Mouse (Mus musculus): ENCODE results near the gene Srarp. TPM values are rescaled to one million over a fixed set of nuclear protein-coding genes. Genes with fewer than 3 reads are reported as not detected.

Gene Srarp
- polyA plus RNA-seq, 1 experiment: not detected

- Histone ChIP-seq H3K4me1 (ENCODE audit: control insufficient read depth, insufficient read depth, low read length) (no peaks in the 10 kb centered on the region), H3K27ac (ENCODE audit: control insufficient read depth, insufficient read depth, low read depth, low read length, poor library complexity) (no peak overlapping the region), H3K4me3 (replicated peaks; ENCODE audit: control insufficient read depth, low read depth, low read length) (no peak overlapping the region)
- WGBS: 66% methylated on average over 5 of the region's 5 CpGs
- TF ChIP-seq POLR2A (IDR thresholded peaks at IDR 0.05; ENCODE audit: borderline replicate concordance, control insufficient read depth, low read depth, low read length) (no peak), CTCF (IDR thresholded peaks at IDR 0.05; ENCODE audit: control insufficient read depth, insufficient read depth, low read length) (no peak)
Observed at GRCm38 (mm10) chr4:141387933-141388332, 48.0 kb downstream of the Srarp start.

- no peak overlapping the region for H3K27ac ChIP-seq (ENCODE audit: control insufficient read depth, insufficient read depth, low read depth, low read length, poor library complexity)
- H3K4me3 ChIP-seq (replicated peaks; ENCODE audit: control insufficient read depth, low read depth, low read length): no peak overlapping the region
- TF ChIP-seq CTCF (IDR thresholded peaks at IDR 0.05; ENCODE audit: control insufficient read depth, insufficient read depth, low read length) (peak; percentile 81), POLR2A (IDR thresholded peaks at IDR 0.05; ENCODE audit: borderline replicate concordance, control insufficient read depth, low read depth, low read length) (no peak)
- H3K4me1 ChIP-seq (ENCODE audit: control insufficient read depth, insufficient read depth, low read length): no peaks in the 10 kb centered on the region
- WGBS: 18% methylated on average over 5 of the region's 5 CpGs
Observed at GRCm38 (mm10) chr4:141387093-141387784, 48.7 kb downstream of the Srarp start.

- Histone ChIP-seq H3K27ac (ENCODE audit: control insufficient read depth, insufficient read depth, low read depth, low read length, poor library complexity) (no peak overlapping the region), H3K4me3 (replicated peaks; ENCODE audit: control insufficient read depth, low read depth, low read length) (no peak overlapping the region), H3K4me1 (ENCODE audit: control insufficient read depth, insufficient read depth, low read length) (no peaks in the 10 kb centered on the region)
- 72% methylated on average over 7 of the region's 7 CpGs for WGBS
- TF ChIP-seq POLR2A (IDR thresholded peaks at IDR 0.05; ENCODE audit: borderline replicate concordance, control insufficient read depth, low read depth, low read length) (no peak), CTCF (IDR thresholded peaks at IDR 0.05; ENCODE audit: control insufficient read depth, insufficient read depth, low read length) (no peak)
Observed at GRCm38 (mm10) chr4:141386150-141386549, 49.8 kb downstream of the Srarp start.

GRCm38 (mm10) chr4:141385275-141385674, 50.6 kb downstream of the Srarp start:
- H3K4me1 ChIP-seq (ENCODE audit: control insufficient read depth, insufficient read depth, low read length): no peaks in the 10 kb centered on the region
- H3K27ac ChIP-seq (ENCODE audit: control insufficient read depth, insufficient read depth, low read depth, low read length, poor library complexity): no peak overlapping the region
- no peak for TF ChIP-seq POLR2A (IDR thresholded peaks at IDR 0.05; ENCODE audit: borderline replicate concordance, control insufficient read depth, low read depth, low read length)
- peak; percentile 95 for TF ChIP-seq CTCF (IDR thresholded peaks at IDR 0.05; ENCODE audit: control insufficient read depth, insufficient read depth, low read length)
- H3K4me3 ChIP-seq (replicated peaks; ENCODE audit: control insufficient read depth, low read depth, low read length): no peak overlapping the region
- WGBS: under 1% methylated on average over 7 of the region's 7 CpGs

Other genes starting within 250 kb of the Srarp start
- gene Rsg1, start 222.1 kb downstream of the Srarp start, polyA plus RNA-seq (2011; ENCODE audit: insufficient read depth, insufficient read length, low replicate concordance, missing spikeins): 2.1 TPM in 1 of 2 replicates, not detected in the other
- gene Arhgef19, start 196.6 kb downstream of the Srarp start, polyA plus RNA-seq (2011; ENCODE audit: insufficient read depth, insufficient read length, low replicate concordance, missing spikeins): 1.1 TPM in 1 of 2 replicates, not detected in the other
- gene Epha2, start 134.9 kb downstream of the Srarp start, polyA plus RNA-seq (2011; ENCODE audit: insufficient read depth, insufficient read length, low replicate concordance, missing spikeins): 5.7 and 14.2 TPM in 2 replicates
- gene Fam131c, start 67.9 kb downstream of the Srarp start, polyA plus RNA-seq (2011; ENCODE audit: insufficient read depth, insufficient read length, low replicate concordance, missing spikeins): not detected in 2 replicates
- gene Clcnka, start 37.4 kb downstream of the Srarp start, polyA plus RNA-seq (2011; ENCODE audit: insufficient read depth, insufficient read length, low replicate concordance, missing spikeins): not detected in 2 replicates
- not detected in 2 replicates for gene Clcnkb, start 20.1 kb downstream of the Srarp start, polyA plus RNA-seq (2011; ENCODE audit: insufficient read depth, insufficient read length, low replicate concordance, missing spikeins)
- gene Hspb7, start 15.3 kb downstream of the Srarp start, polyA plus RNA-seq (2011; ENCODE audit: insufficient read depth, insufficient read length, low replicate concordance, missing spikeins): 0.34 and 0.72 TPM in 2 replicates
- 12.1 and 24.1 TPM in 2 replicates for gene Zbtb17, start 8.5 kb upstream of the Srarp start, polyA plus RNA-seq (2011; ENCODE audit: insufficient read depth, insufficient read length, low replicate concordance, missing spikeins)
- gene Spen, start 102.5 kb upstream of the Srarp start, polyA plus RNA-seq (2011; ENCODE audit: insufficient read depth, insufficient read length, low replicate concordance, missing spikeins): 22.2 and 33.2 TPM in 2 replicates
- 1.2 and 9.3 TPM in 2 replicates for gene Fblim1, start 170.0 kb upstream of the Srarp start, polyA plus RNA-seq (2011; ENCODE audit: insufficient read depth, insufficient read length, low replicate concordance, missing spikeins)
- gene Tmem82, start 182.5 kb upstream of the Srarp start, polyA plus RNA-seq (2011; ENCODE audit: insufficient read depth, insufficient read length, low replicate concordance, missing spikeins): 0.57 and 1.8 TPM in 2 replicates
- 5.6 and 5.8 TPM in 2 replicates for gene Slc25a34, start 187.7 kb upstream of the Srarp start, polyA plus RNA-seq (2011; ENCODE audit: insufficient read depth, insufficient read length, low replicate concordance, missing spikeins)
- gene Plekhm2, start 228.8 kb upstream of the Srarp start, polyA plus RNA-seq (2011; ENCODE audit: insufficient read depth, insufficient read length, low replicate concordance, missing spikeins): 16.5 and 24.5 TPM in 2 replicates
- 4.1 TPM in 1 of 2 replicates, not detected in the other for gene Rsc1a1, start 249.5 kb upstream of the Srarp start, polyA plus RNA-seq (2011; ENCODE audit: insufficient read depth, insufficient read length, low replicate concordance, missing spikeins)

All from bone marrow, adult 2 months (tissue).